Mouse (Mus musculus) intestine, embryonic 14.5 days (tissue): ENCODE measurements around the gene Rdx. TPM values are rescaled to one million over a fixed set of nuclear protein-coding genes. Genes with fewer than 3 reads are reported as not detected.

Source experiments
- ATAC-seq: fragments of 200-750 bp; cut with Nextera tagmentation; replicated peaks from 2 replicates; pipeline ENCODE4 v1.8.0; 2017; ENCODE audit warnings: low read depth, moderate number of reproducible peaks, moderate TSS enrichment, moderate library complexity; ENCODE audit not compliant: low FRiP score, low TSS enrichment
- DNase-seq: peaks from one replicate; pipeline ENCODE4 v3.0.0-alpha.2; 2018; ENCODE audit warnings: low spot score
- H3K27ac ChIP-seq: fragments of 300-500 bp; sonication (generic); 2 replicates; pipeline ENCODE4 v1.5.1; 2014; ENCODE audit warnings: low read depth, mild to moderate bottlenecking, control low read depth
- H3K27me3 ChIP-seq: fragments of 300-500 bp; sonication (generic); replicated peaks from 2 replicates; pipeline ENCODE4 v1.6.1; 2014; ENCODE audit warnings: low read length, control low read depth; ENCODE audit not compliant: control insufficient read depth, insufficient read depth
- H3K36me3 ChIP-seq: fragments of 300-500 bp; sonication (generic); 2 replicates; pipeline ENCODE4 v1.6.1; 2014; ENCODE audit warnings: low read length, control low read depth; ENCODE audit not compliant: control insufficient read depth, insufficient read depth
- H3K4me1 ChIP-seq: fragments of 300-500 bp; sonication (generic); replicated peaks from 2 replicates; pipeline ENCODE4 v1.6.1; 2014; ENCODE audit warnings: low read length, control low read depth, mixed read lengths; ENCODE audit not compliant: control insufficient read depth, insufficient read depth
- H3K4me2 ChIP-seq: fragments of 300-500 bp; sonication (generic); 2 replicates; pipeline ENCODE4 v1.6.1; 2014; ENCODE audit warnings: low read length
- H3K4me3 ChIP-seq: fragments of 300-500 bp; sonication (generic); 2 replicates; pipeline ENCODE4 v1.5.1; 2014; ENCODE audit warnings: low read depth, low read length, control low read depth, mixed read lengths
- H3K9ac ChIP-seq: fragments of 300-500 bp; sonication (generic); 2 replicates; pipeline ENCODE4 v1.6.1; 2014; ENCODE audit warnings: mild to moderate bottlenecking, low read length
- H3K9me3 ChIP-seq: fragments of 300-500 bp; sonication (generic); 2 replicates; pipeline ENCODE4 v1.6.1; 2016; ENCODE audit warnings: low read length, control low read depth; ENCODE audit not compliant: control insufficient read depth
- WGBS: fragments of 180-500 bp; shearing (Covaris S2); extraction: QIAGEN DNeasy Blood & Tissue Kit; methylation state at CpG from one replicate; pipeline ENCODE4 v1.1.7; 2014; 5-methylcytosine and 5-hydroxymethylcytosine counted together
- polyA plus RNA-seq: library from polyadenylated mRNA; unstranded; fragments of >200 nt; fragmentation: Nextera tagmentation; extraction: Ambion mirVana; gene quantifications from 2 replicates; pipeline ENCODE4 v1.2.1, GENCODE M21; 2014

Rdx gene
- polyA plus RNA-seq, 1 experiment from 2014 or later: 98.6 TPM

GRCm38 (mm10) chr9:52094471-52094980, 47.6 kb downstream of the Rdx start:
- H3K4me1 ChIP-seq: no peaks in the 10 kb centered on the region
- ATAC-seq (no peak), DNase-seq (peak; percentile 51)
- 79% methylated on average over 10 of the region's 10 CpGs for WGBS
- H3K9ac ChIP-seq: no peak overlapping the region
- H3K4me3 ChIP-seq: no peak overlapping the region
- no peaks in the 10 kb centered on the region for H3K9me3 ChIP-seq
- H3K4me2 ChIP-seq: no peak overlapping the region
- H3K36me3 ChIP-seq: peaks cover 5% of the 10 kb centered on the region; the same call in 1 of the 2 replicates
- H3K27me3 ChIP-seq: 0 out of 2 replicates have a peak, but pooled peaks cover 2% of the 10 kb centered on the region
- no peak overlapping the region for H3K27ac ChIP-seq

GRCm38 (mm10) chr9:52095666-52096065, 48.7 kb downstream of the Rdx start:
- Histone ChIP-seq H3K36me3 (no peaks in the 10 kb centered on the region), H3K27me3 (0 out of 2 replicates have a peak, but pooled peaks cover 5% of the 10 kb centered on the region), H3K9ac (no peak overlapping the region), H3K4me3 (no peak overlapping the region), H3K9me3 (no peaks in the 10 kb centered on the region), H3K4me2 (no peak overlapping the region), H3K4me1 (no peaks in the 10 kb centered on the region), H3K27ac (no peak overlapping the region)
- DNase-seq (no peak), ATAC-seq (no peak)
- 71% methylated on average over 3 of the region's 3 CpGs for WGBS

- no peak for ATAC-seq
- Histone ChIP-seq H3K36me3 (no peaks in the 10 kb centered on the region), H3K27me3 (0 out of 2 replicates have a peak, but pooled peaks cover 5% of the 10 kb centered on the region), H3K4me3 (no peak overlapping the region), H3K4me1 (no peaks in the 10 kb centered on the region), H3K9me3 (no peaks in the 10 kb centered on the region), H3K9ac (no peak overlapping the region), H3K4me2 (no peak overlapping the region), H3K27ac (no peak overlapping the region)
- 29% methylated on average over 1 of the region's 1 CpGs for WGBS
- peak; percentile 29 for DNase-seq
These were observed 50.4 kb downstream of the Rdx start for GRCm38 (mm10) chr9:52097386-52097785.

- no peaks in the 10 kb centered on the region for H3K9me3 ChIP-seq
- no peak overlapping the region for H3K4me3 ChIP-seq
- H3K4me2 ChIP-seq: no peak overlapping the region
- 0 out of 2 replicates have a peak, but pooled peaks cover 5% of the 10 kb centered on the region for H3K27me3 ChIP-seq
- WGBS: 5% methylated on average over 7 of the region's 7 CpGs
- DNase-seq (peak; percentile 93), ATAC-seq (0 out of 2 replicates have a peak, but pooled peaks have one; percentile 13)
- H3K9ac ChIP-seq: no peak overlapping the region
- H3K27ac ChIP-seq: no peak overlapping the region
- H3K36me3 ChIP-seq: no peaks in the 10 kb centered on the region
- no peaks in the 10 kb centered on the region for H3K4me1 ChIP-seq
These were observed 51.6 kb downstream of the Rdx start for GRCm38 (mm10) chr9:52098600-52098999.

GRCm38 (mm10) chr9:52100426-52100825, 53.5 kb downstream of the Rdx start:
- H3K36me3 ChIP-seq: no peaks in the 10 kb centered on the region
- no peak overlapping the region for H3K4me3 ChIP-seq
- H3K4me2 ChIP-seq: no peak overlapping the region
- 0 out of 2 replicates have a peak, but pooled peaks cover 5% of the 10 kb centered on the region for H3K27me3 ChIP-seq
- ATAC-seq (no peak), DNase-seq (peak; percentile 31)
- H3K9ac ChIP-seq: no peak overlapping the region
- no peak overlapping the region for H3K27ac ChIP-seq
- no peaks in the 10 kb centered on the region for H3K9me3 ChIP-seq
- 90% methylated on average over 14 of the region's 14 CpGs for WGBS
- H3K4me1 ChIP-seq: no peaks in the 10 kb centered on the region

GRCm38 (mm10) chr9:52102060-52102844, 55.3 kb downstream of the Rdx start:
- Histone ChIP-seq H3K36me3 (no peaks in the 10 kb centered on the region), H3K27me3 (0 out of 2 replicates have a peak, but pooled peaks cover 5% of the 10 kb centered on the region), H3K4me2 (no peak overlapping the region), H3K9ac (no peak overlapping the region), H3K27ac (no peak overlapping the region), H3K4me1 (no peaks in the 10 kb centered on the region), H3K4me3 (no peak overlapping the region), H3K9me3 (no peaks in the 10 kb centered on the region)
- ATAC-seq (no peak), DNase-seq (peak; percentile 47)
- WGBS: 74% methylated on average over 13 of the region's 13 CpGs

- Histone ChIP-seq H3K4me3 (no peak overlapping the region), H3K36me3 (no peaks in the 10 kb centered on the region), H3K27ac (no peak overlapping the region), H3K4me2 (no peak overlapping the region), H3K4me1 (no peaks in the 10 kb centered on the region), H3K27me3 (0 out of 2 replicates have a peak, but pooled peaks cover 3% of the 10 kb centered on the region), H3K9ac (no peak overlapping the region), H3K9me3 (no peaks in the 10 kb centered on the region)
- ATAC-seq (no peak), DNase-seq (peak; percentile 52)
- 47% methylated on average over 9 of the region's 9 CpGs for WGBS
These were observed 56.7 kb downstream of the Rdx start for GRCm38 (mm10) chr9:52103448-52104224.

- H3K4me1 ChIP-seq: no peaks in the 10 kb centered on the region
- H3K27ac ChIP-seq: no peak overlapping the region
- WGBS: 64% methylated on average over 8 of the region's 8 CpGs
- no peak overlapping the region for H3K9ac ChIP-seq
- H3K9me3 ChIP-seq: no peaks in the 10 kb centered on the region
- no peak overlapping the region for H3K4me3 ChIP-seq
- 0 out of 2 replicates have a peak, but pooled peaks cover 3% of the 10 kb centered on the region for H3K27me3 ChIP-seq
- no peak overlapping the region for H3K4me2 ChIP-seq
- ATAC-seq: no peak
- H3K36me3 ChIP-seq: no peaks in the 10 kb centered on the region
- DNase-seq: no peak
These were observed 57.2 kb downstream of the Rdx start for GRCm38 (mm10) chr9:52104225-52104615.
